8 mouse cellular contexts compared by ENCODE assay signal in genomic region chr19:45078971-45079764, GRCm38 (mm10). TPM values are rescaled to one million over a fixed set of nuclear protein-coding genes. Genes with fewer than 3 reads are reported as not detected.
DNase-seq lines count a peak whose midpoint lies in the region; ATAC-seq and TF ChIP-seq lines count a peak whose summit lies in the region.

No protein-coding gene starts in this region.

- H3K36me3 ChIP-seq in heart, postnatal 0 days (replicated peaks; ENCODE audit: control insufficient read depth, insufficient read depth, low read length) = no peaks in the 10 kb centered on the region
- H3K36me3 ChIP-seq in liver, embryonic 13.5 days = no peaks in the 10 kb centered on the region
- no peaks in the 10 kb centered on the region for H3K36me3 ChIP-seq in neural tube, embryonic 14.5 days (ENCODE audit: control insufficient read depth, insufficient read depth, low read length)

- no peaks in the 10 kb centered on the region for H3K9me3 ChIP-seq in heart, postnatal 0 days (replicated peaks; ENCODE audit: control insufficient read depth, low read length)
- no peaks in the 10 kb centered on the region for H3K9me3 ChIP-seq in liver, embryonic 13.5 days (replicated peaks)
- no peaks in the 10 kb centered on the region for H3K9me3 ChIP-seq in neural tube, embryonic 14.5 days (ENCODE audit: control insufficient read depth, low read length)

- WGBS in heart, postnatal 0 days = 11% methylated on average over 17 of the region's 17 CpGs
- WGBS in liver, embryonic 13.5 days (ENCODE audit: insufficient replicate concordance) = 11% methylated on average over 17 of the region's 17 CpGs
- WGBS in neural tube, embryonic 14.5 days = 10% methylated on average over 17 of the region's 17 CpGs

- H3K27me3 ChIP-seq in heart, postnatal 0 days (ENCODE audit: control insufficient read depth, insufficient read depth, low read length) = peaks cover 43% of the 10 kb centered on the region
- H3K27me3 ChIP-seq in liver, embryonic 13.5 days = peaks cover 91% of the 10 kb centered on the region
- peaks cover 44% of the 10 kb centered on the region for H3K27me3 ChIP-seq in neural tube, embryonic 14.5 days (ENCODE audit: control insufficient read depth, insufficient read depth, low read length)

- H3K4me3 ChIP-seq in heart, postnatal 0 days (ENCODE audit: low read depth, low read length) = peak overlapping the region; percentile 35
- peak overlapping the region; percentile 35 for H3K4me3 ChIP-seq in liver, embryonic 13.5 days (replicated peaks)
- H3K4me3 ChIP-seq in neural tube, embryonic 14.5 days (ENCODE audit: low read depth, low read length) = no peak overlapping the region

- peaks cover 25% of the 10 kb centered on the region for H3K4me1 ChIP-seq in heart, postnatal 0 days (ENCODE audit: control insufficient read depth, insufficient read depth)
- peaks cover 61% of the 10 kb centered on the region for H3K4me1 ChIP-seq in liver, embryonic 13.5 days (replicated peaks)
- H3K4me1 ChIP-seq in neural tube, embryonic 14.5 days (ENCODE audit: control insufficient read depth, insufficient read depth, low read length) = peaks cover 20% of the 10 kb centered on the region

- H3K4me2 ChIP-seq in heart, postnatal 0 days (ENCODE audit: low read depth, low read length) = peak overlapping the region; percentile 64
- H3K4me2 ChIP-seq in liver, embryonic 13.5 days = peak overlapping the region; percentile 53; the same call in 1 of the 2 replicates
- peak overlapping the region; percentile 48; the same call in 1 of the 2 replicates for H3K4me2 ChIP-seq in neural tube, embryonic 14.5 days (ENCODE audit: low read depth, low read length)

- peak; percentile 48 for TF ChIP-seq CTCF in heart, postnatal 0 days (IDR thresholded peaks at IDR 0.05; ENCODE audit: low read depth)

- peak; percentile 92 for DNase-seq in heart, adult 11 months
- no peak for DNase-seq in heart, postnatal 25 days (ENCODE audit: low spot score)
- peak; percentile 52 for DNase-seq in cerebellum, adult 9-11 months
- peak; percentile 71 for DNase-seq in heart, postnatal 0 days (ENCODE audit: low spot score)
- DNase-seq in liver, embryonic 13.5 days = no peak
- DNase-seq in left cerebral cortex, postnatal 10 days (ENCODE audit: extremely low spot score in 1 of 2, low spot score in 2 of 2) = no peak
- no peak for DNase-seq in T-cell, adult 2 months (ENCODE audit: low spot score)

- intact Hi-C loops in heart, postnatal 25 days (cut with DNase I) = loop anchor here (5.0 kb wide), 1 partner anchor 78 kb away; no protein-coding TSS in a partner anchor
- intact Hi-C loops in left cerebral cortex, postnatal 10 days (cut with DNase I) = loop anchor here (5.0 kb wide), 1 partner anchor 78 kb away; no protein-coding TSS in a partner anchor

- no peak for TF ChIP-seq EP300 in heart, postnatal 0 days (IDR thresholded peaks at IDR 0.05; ENCODE audit: low read depth)

- peak overlapping the region; percentile 40 for H3K27ac ChIP-seq in heart, postnatal 0 days (ENCODE audit: low read depth)
- H3K27ac ChIP-seq in liver, embryonic 13.5 days = no peak overlapping the region
- no peak overlapping the region for H3K27ac ChIP-seq in neural tube, embryonic 14.5 days (ENCODE audit: low read depth, low read length)

- no peak overlapping the region for H3K9ac ChIP-seq in heart, postnatal 0 days (replicated peaks; ENCODE audit: low read depth, low read length)
- no peak overlapping the region for H3K9ac ChIP-seq in liver, embryonic 13.5 days
- H3K9ac ChIP-seq in neural tube, embryonic 14.5 days (replicated peaks; ENCODE audit: low read depth, low read length) = no peak overlapping the region

- no peak for ATAC-seq in heart, postnatal 0 days (ENCODE audit: insufficient read depth, low read depth)
- ATAC-seq in liver, embryonic 13.5 days (ENCODE audit: low read depth) = no peak
- ATAC-seq in neural tube, embryonic 14.5 days (ENCODE audit: low read depth) = no peak

RNA-seq across cellular contexts. Expression of gene Kazald1, which starts 4.1 kb away (rescaled TPM):
- 1 to 10 TPM; 3.8 to 5.2 TPM for total RNA-seq in heart, postnatal 25 days (2021)
- 0.35 and 21.7 TPM in 2 replicates for total RNA-seq in heart, postnatal 0 days (2014; rRNA removed; ENCODE audit: low replicate concordance)
- 10.3 and 14.1 TPM in 2 replicates for polyA plus RNA-seq in heart, postnatal 0 days (2015; fragmentation: Nextera tagmentation; extraction: Ambion mirVana)
- 0.25 and 0.29 TPM in 2 replicates for polyA plus RNA-seq in liver, embryonic 13.5 days (2015; fragmentation: Nextera tagmentation; extraction: Ambion mirVana)
- 1.2 and 2.1 TPM in 2 replicates for polyA plus RNA-seq in neural tube, embryonic 14.5 days (2014; fragmentation: Nextera tagmentation; extraction: Ambion mirVana)
- 1 to 10 TPM; 1.6 to 2.0 TPM for total RNA-seq in left cerebral cortex, postnatal 10 days (2021)

RNA-seq across cellular contexts. Expression of gene Sfxn3, which starts 31.9 kb away (rescaled TPM):
- total RNA-seq in heart, postnatal 25 days (2021) = 10 to 100 TPM; 10.7 to 13.9 TPM
- 12.8 and 16.2 TPM in 2 replicates for total RNA-seq in heart, postnatal 0 days (2014; rRNA removed; ENCODE audit: low replicate concordance)
- polyA plus RNA-seq in heart, postnatal 0 days (2015; fragmentation: Nextera tagmentation; extraction: Ambion mirVana) = 11.3 and 12.4 TPM in 2 replicates
- polyA plus RNA-seq in liver, embryonic 13.5 days (2015; fragmentation: Nextera tagmentation; extraction: Ambion mirVana) = 2.4 and 2.9 TPM in 2 replicates
- 73.7 and 79.6 TPM in 2 replicates for polyA plus RNA-seq in neural tube, embryonic 14.5 days (2014; fragmentation: Nextera tagmentation; extraction: Ambion mirVana)
- 100 to 1,000 TPM; 116 to 122 TPM for total RNA-seq in left cerebral cortex, postnatal 10 days (2021)

RNA-seq across cellular contexts. Expression of gene Pdzd7, which starts 33.7 kb away (rescaled TPM):
- total RNA-seq in heart, postnatal 25 days (2021) = under 1 TPM in 1 of 2 experiments, not detected in 1; 0.16 TPM
- total RNA-seq in heart, postnatal 0 days (2014; rRNA removed; ENCODE audit: low replicate concordance) = 0.65 TPM in 1 of 2 replicates, not detected in the other
- polyA plus RNA-seq in heart, postnatal 0 days (2015; fragmentation: Nextera tagmentation; extraction: Ambion mirVana) = 0.10 and 0.11 TPM in 2 replicates
- not detected in 2 replicates for polyA plus RNA-seq in liver, embryonic 13.5 days (2015; fragmentation: Nextera tagmentation; extraction: Ambion mirVana)
- 2.3 and 2.5 TPM in 2 replicates for polyA plus RNA-seq in neural tube, embryonic 14.5 days (2014; fragmentation: Nextera tagmentation; extraction: Ambion mirVana)
- total RNA-seq in left cerebral cortex, postnatal 10 days (2021) = 1 to 10 TPM; 4.1 to 4.7 TPM

Comparison
In these comparisons a context has a peak if more than half of its experiments do, and no peak if none do; other contexts are left out.
1. DNase-seq: peak in heart, adult 11 months (single experiment), cerebellum, adult 9-11 months (single experiment) and heart, postnatal 0 days (single experiment); none in heart, postnatal 25 days (single experiment), liver, embryonic 13.5 days (single experiment), left cerebral cortex, postnatal 10 days (0 of 2) and T-cell, adult 2 months (single experiment).
2. Peak in every context shown above with its lines, with median percentiles within 50 percentile points of each other: H3K4me2 ChIP-seq.